Mouse (Mus musculus) heart, embryonic 11.5 days (tissue): Measurements from ENCODE around the gene Cd72. TPM values are rescaled to one million over a fixed set of nuclear protein-coding genes. Genes with fewer than 3 reads are reported as not detected.

ENCODE experiments used
- ATAC-seq: fragments of 200-750 bp; cut with Nextera tagmentation; replicated peaks from 2 replicates; pipeline ENCODE4 v1.8.0; 2017; ENCODE audit warnings: moderate library complexity; ENCODE audit not compliant: insufficient number of reproducible peaks, low FRiP score, low TSS enrichment
- H3K27ac ChIP-seq: fragments of 300-500 bp; sonication (generic); 2 replicates; pipeline ENCODE4 v1.5.1; 2014; ENCODE audit warnings: mild to moderate bottlenecking, low read depth, low read length
- H3K27me3 ChIP-seq: fragments of 300-500 bp; sonication (generic); 2 replicates; pipeline ENCODE4 v1.6.1; 2014; ENCODE audit warnings: mild to moderate bottlenecking, low read length, mixed read lengths; ENCODE audit not compliant: control insufficient read depth, insufficient read depth
- H3K36me3 ChIP-seq: fragments of 300-500 bp; sonication (generic); 2 replicates; pipeline ENCODE4 v1.6.1; 2014; ENCODE audit warnings: mild to moderate bottlenecking, low read length, moderate library complexity, mixed read lengths; ENCODE audit not compliant: control insufficient read depth, insufficient read depth
- H3K4me1 ChIP-seq: fragments of 300-500 bp; sonication (generic); 2 replicates; pipeline ENCODE4 v1.6.1; 2014; ENCODE audit warnings: low read length; ENCODE audit not compliant: control insufficient read depth, insufficient read depth
- H3K4me2 ChIP-seq: fragments of 300-500 bp; sonication (generic); 2 replicates; pipeline ENCODE4 v1.6.1; 2014; ENCODE audit warnings: mild to moderate bottlenecking, moderate library complexity
- H3K4me3 ChIP-seq: fragments of 300-500 bp; sonication (generic); 2 replicates; pipeline ENCODE4 v1.5.1; 2014; ENCODE audit warnings: low read depth, low read length
- H3K9ac ChIP-seq: fragments of 300-500 bp; sonication (generic); 2 replicates; pipeline ENCODE4 v1.6.1; 2014; ENCODE audit warnings: mild to moderate bottlenecking, low read depth, low read length, moderate library complexity
- H3K9me3 ChIP-seq: fragments of 300-500 bp; sonication (generic); replicated peaks from 2 replicates; pipeline ENCODE4 v1.6.1; 2016; ENCODE audit warnings: low read length; ENCODE audit not compliant: control insufficient read depth
- WGBS: fragments of 180-500 bp; shearing (Covaris S2); extraction: QIAGEN DNeasy Blood & Tissue Kit; methylation state at CpG from one replicate; pipeline ENCODE4 v1.1.7; 2014; ENCODE audit not compliant: insufficient replicate concordance; 5-methylcytosine and 5-hydroxymethylcytosine counted together
- polyA plus RNA-seq: library from polyadenylated mRNA; unstranded; fragments of >200 nt; fragmentation: Nextera tagmentation; extraction: Ambion mirVana; gene quantifications from 2 replicates; pipeline ENCODE4 v1.2.1, GENCODE M21; 2014

Cd72 gene
- polyA plus RNA-seq, 1 experiment from 2014 or later = 3.3 TPM

DNA sequence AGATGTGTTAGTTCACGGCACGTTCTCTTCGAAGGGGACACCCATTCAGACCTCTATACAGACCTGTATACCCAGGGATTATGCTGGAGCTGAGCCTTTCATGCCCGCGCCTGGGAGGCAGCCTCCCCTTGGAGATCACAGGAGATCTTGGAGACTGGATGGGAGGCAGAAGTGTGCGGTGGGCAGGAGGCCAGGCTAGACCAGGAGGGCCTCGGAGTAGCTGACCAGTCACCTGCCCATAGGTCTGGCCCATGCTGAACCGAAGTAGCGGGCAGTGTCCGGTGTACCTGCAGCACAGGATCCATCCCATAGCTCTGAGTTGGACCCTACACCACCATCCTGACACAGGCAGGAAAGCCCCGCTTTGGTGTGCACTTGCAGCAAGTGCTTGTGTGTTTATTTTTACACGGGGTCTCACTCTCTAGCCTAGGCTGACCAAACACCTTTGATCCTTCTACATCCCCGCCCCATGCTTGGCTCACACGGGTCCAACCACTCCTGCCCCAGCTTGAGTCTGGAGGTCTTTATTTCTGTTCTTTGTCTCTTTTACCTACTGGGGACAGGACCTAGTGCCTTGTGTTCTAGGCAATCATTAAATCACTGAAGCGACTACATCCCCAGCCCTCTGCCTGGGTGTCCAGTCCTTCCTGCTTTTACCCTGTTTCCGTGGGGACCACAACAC, 26.1 kb downstream of the Cd72 start:
- peak overlapping the region; percentile 52 for H3K4me2 ChIP-seq
- H3K9ac ChIP-seq = peak overlapping the region; percentile 39; the same call in 1 of the 2 replicates
- 0 out of 2 replicates have a peak, but pooled peaks have one; percentile 6 for ATAC-seq
- no peak overlapping the region for H3K27ac ChIP-seq
- peaks cover 15% of the 10 kb centered on the region for H3K4me1 ChIP-seq
- WGBS = 26% methylated on average over 16 of the region's 16 CpGs
- no peaks in the 10 kb centered on the region for H3K9me3 ChIP-seq
- peaks cover 59% of the 10 kb centered on the region for H3K27me3 ChIP-seq
- peaks cover 11% of the 10 kb centered on the region for H3K36me3 ChIP-seq
- no peak overlapping the region for H3K4me3 ChIP-seq

DNA sequence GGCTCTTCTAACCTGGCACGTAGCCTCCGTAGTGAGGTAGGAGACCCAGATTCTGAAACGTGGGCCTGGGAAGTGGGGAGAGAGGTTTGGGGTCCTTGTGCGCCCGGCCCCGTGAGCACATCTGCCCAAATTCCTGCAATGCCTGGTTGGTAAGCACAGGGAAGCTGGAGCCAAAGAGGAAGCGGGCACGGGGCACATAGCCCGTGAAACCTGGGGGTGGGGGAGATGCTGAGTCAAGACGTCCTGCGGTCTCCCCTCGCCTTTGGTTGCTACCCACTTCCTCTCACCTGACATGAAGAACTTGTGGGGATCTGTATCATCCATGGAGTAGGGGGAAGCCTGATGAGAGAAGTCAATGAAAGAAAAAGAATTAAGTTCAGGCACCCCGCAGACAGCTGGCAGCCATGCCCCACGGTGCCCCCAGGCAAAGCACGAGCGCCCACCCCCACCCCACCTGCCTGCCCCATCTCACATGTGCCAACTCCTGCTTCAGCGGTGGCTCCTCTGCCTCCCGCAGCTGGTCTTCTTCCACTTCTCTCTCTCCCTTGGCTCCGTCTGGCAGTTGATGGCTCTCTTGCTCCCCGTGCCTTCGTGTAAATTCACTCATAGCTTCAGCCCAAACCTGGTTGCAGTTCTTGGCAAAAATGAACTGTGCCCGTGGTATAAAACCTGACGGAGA, 26.8 kb downstream of the Cd72 start:
- Histone ChIP-seq H3K4me1 (peaks cover 15% of the 10 kb centered on the region), H3K9me3 (no peaks in the 10 kb centered on the region), H3K27me3 (peaks cover 62% of the 10 kb centered on the region), H3K9ac (0 out of 2 replicates have a peak overlapping the region, but pooled peaks have one; percentile 22), H3K4me2 (no peak overlapping the region; the same call in 1 of the 2 replicates), H3K4me3 (no peak overlapping the region), H3K27ac (no peak overlapping the region), H3K36me3 (peaks cover 15% of the 10 kb centered on the region)
- no peak for ATAC-seq
- WGBS = 20% methylated on average over 23 of the region's 23 CpGs

DNA sequence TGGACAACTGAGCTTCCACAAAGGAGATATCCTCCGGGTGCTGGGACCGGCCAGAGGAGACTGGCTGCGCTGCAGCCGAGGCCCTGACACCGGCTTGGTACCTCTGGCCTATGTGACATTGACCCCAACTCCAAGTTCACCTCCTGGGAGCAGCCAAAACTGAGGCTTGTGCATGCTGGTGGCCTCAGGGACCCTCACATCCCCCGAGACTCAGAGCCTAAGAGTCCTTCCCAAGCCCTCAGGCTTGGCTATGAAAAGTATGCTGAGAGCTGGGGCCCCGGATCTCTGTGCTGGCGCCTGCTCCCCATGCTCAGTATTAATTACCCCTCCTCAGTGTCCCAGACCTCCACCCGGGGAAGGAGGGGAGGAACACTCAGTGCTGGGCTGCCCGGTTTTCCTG, 27.9 kb downstream of the Cd72 start:
- Histone ChIP-seq H3K4me2 (no peak overlapping the region), H3K4me1 (peaks cover 15% of the 10 kb centered on the region), H3K9me3 (no peaks in the 10 kb centered on the region), H3K27me3 (peaks cover 65% of the 10 kb centered on the region), H3K4me3 (no peak overlapping the region), H3K27ac (no peak overlapping the region), H3K9ac (no peak overlapping the region), H3K36me3 (peaks cover 17% of the 10 kb centered on the region)
- no peak for ATAC-seq
- WGBS = 55% methylated on average over 10 of the region's 10 CpGs

DNA sequence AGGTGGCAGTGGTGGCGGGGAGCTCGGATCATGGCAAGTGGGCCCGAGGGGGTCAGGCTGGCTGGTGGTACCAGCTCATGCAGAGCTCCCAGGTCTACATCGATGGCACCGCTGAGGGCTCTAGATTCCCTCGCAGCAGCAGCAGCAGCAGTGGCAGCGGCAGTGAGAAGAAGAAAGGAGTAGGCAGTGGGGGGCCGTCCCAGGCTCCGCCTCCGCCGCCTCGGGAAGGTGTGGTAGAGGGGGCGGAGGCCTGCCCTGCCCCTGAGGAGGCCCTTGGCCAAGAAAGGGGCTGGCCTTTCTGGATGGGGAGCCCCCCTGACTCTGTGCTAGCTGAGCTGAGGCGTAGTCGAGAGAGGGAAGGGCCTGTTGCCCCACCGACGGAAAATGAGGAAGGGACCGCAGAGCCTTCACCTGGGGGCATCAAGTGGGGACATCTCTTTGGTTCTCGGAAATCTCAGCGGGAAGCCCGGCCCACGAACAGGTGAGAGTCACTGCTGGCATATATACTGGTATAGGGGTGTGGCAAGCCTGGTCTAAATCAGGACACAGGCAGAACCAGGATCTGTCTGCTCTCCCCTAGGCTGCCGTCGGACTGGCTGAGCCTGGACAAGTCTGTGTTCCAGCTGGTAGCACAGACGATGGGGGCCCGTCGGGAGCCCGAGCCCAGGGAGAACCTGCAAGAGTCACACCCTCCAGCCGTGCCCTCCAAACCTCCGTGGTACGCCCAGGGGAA, 28.6 kb downstream of the Cd72 start:
- Histone ChIP-seq H3K4me1 (peaks cover 15% of the 10 kb centered on the region), H3K36me3 (peaks cover 17% of the 10 kb centered on the region), H3K27ac (no peak overlapping the region), H3K9ac (no peak overlapping the region; the same call in 1 of the 2 replicates), H3K9me3 (no peaks in the 10 kb centered on the region), H3K4me3 (0 out of 2 replicates have a peak overlapping the region, but pooled peaks have one; percentile 17), H3K27me3 (peaks cover 65% of the 10 kb centered on the region), H3K4me2 (peak overlapping the region; percentile 36)
- ATAC-seq = no peak
- 27% methylated on average over 31 of the region's 31 CpGs for WGBS

DNA sequence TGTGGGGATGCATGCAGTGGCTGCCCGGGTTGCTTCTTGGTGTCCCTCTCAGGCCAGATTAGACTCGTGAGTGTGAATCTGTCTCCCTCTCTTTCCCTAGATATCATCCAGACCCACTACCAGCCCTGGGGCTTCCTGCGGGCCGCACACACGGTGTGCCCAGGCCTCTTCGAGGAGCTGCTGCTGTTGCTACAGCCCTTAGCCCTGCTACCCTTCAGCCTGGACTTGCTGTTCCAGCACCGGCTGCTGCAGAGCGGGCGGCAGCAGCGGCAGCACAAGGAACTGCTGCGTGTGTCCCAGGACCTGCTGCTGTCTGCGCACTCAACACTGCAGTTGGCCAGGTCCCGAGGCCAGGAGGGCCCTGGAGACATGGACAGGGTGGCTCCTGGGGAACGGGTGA, 29.2 kb downstream of the Cd72 start:
- H3K4me1 ChIP-seq = peaks cover 15% of the 10 kb centered on the region
- 0 out of 2 replicates have a peak overlapping the region, but pooled peaks have one; percentile 17 for H3K4me3 ChIP-seq
- H3K27me3 ChIP-seq = peaks cover 65% of the 10 kb centered on the region
- peaks cover 17% of the 10 kb centered on the region for H3K36me3 ChIP-seq
- H3K9me3 ChIP-seq = no peaks in the 10 kb centered on the region
- H3K27ac ChIP-seq = no peak overlapping the region
- no peak overlapping the region; the same call in 1 of the 2 replicates for H3K9ac ChIP-seq
- ATAC-seq = no peak
- 25% methylated on average over 14 of the region's 14 CpGs for WGBS
- peak overlapping the region; percentile 36 for H3K4me2 ChIP-seq

DNA sequence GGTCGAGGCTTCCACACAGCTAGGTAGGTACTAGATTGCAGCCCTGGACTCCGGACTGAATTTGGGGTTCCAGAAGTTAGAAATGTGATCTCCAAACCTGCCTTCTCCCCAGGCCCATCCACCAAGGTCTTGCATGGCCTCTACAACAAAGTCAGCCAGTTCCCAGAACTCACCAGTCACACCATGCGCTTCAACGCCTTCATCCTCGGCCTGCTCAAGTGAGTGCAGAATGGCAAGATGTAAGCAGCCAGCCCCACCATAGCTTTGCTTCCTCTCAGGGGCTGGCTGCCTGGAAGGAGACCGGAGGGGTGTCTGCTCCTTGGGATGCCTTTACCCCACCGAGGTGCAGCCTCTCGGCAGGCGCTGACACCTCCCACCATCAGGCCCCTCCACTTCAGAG, 30.4 kb downstream of the Cd72 start:
- peaks cover 15% of the 10 kb centered on the region for H3K4me1 ChIP-seq
- H3K36me3 ChIP-seq = peaks cover 17% of the 10 kb centered on the region
- H3K27me3 ChIP-seq = peaks cover 59% of the 10 kb centered on the region
- no peaks in the 10 kb centered on the region for H3K9me3 ChIP-seq
- no peak overlapping the region for H3K27ac ChIP-seq
- H3K4me3 ChIP-seq = no peak overlapping the region
- H3K9ac ChIP-seq = no peak overlapping the region
- H3K4me2 ChIP-seq = no peak overlapping the region
- WGBS = 81% methylated on average over 9 of the region's 9 CpGs
- ATAC-seq = no peak

DNA sequence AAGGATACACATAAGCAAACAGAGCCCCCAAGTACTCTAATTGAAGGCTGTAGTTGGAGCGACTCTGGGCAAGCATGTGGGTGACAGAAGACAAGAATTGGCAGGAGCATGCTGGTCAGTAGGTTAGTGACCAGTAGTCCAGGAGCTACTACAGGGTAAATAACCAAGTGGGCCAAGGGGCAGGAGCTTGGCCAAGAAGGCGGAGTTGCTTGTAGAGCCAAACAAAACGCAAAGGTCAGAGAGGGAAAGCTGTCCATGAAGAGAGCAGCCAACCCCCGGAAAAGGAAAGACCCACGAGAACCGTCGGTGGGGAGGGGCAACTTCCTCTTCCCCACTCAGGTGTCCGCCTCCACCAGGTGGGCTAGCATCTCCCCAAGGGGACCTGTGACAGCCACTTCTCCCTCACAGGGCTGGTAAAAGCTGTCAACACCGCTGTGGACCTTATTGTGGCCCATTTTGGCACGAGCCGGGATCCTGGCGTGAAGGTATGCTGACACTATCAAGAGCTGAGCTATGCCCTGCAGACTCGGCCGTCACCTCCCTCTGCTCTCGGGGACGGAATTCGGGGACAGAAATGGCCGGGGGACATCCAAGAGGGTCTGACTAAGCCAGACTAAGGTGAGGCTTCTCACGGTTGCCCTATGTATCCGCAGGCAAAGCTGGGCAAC, 31.0 kb downstream of the Cd72 start:
- ATAC-seq = no peak
- Histone ChIP-seq H3K4me3 (no peak overlapping the region), H3K27ac (no peak overlapping the region), H3K9ac (no peak overlapping the region), H3K36me3 (peaks cover 17% of the 10 kb centered on the region), H3K9me3 (no peaks in the 10 kb centered on the region), H3K4me1 (peaks cover 12% of the 10 kb centered on the region), H3K27me3 (peaks cover 55% of the 10 kb centered on the region), H3K4me2 (no peak overlapping the region)
- 87% methylated on average over 20 of the region's 20 CpGs for WGBS

DNA sequence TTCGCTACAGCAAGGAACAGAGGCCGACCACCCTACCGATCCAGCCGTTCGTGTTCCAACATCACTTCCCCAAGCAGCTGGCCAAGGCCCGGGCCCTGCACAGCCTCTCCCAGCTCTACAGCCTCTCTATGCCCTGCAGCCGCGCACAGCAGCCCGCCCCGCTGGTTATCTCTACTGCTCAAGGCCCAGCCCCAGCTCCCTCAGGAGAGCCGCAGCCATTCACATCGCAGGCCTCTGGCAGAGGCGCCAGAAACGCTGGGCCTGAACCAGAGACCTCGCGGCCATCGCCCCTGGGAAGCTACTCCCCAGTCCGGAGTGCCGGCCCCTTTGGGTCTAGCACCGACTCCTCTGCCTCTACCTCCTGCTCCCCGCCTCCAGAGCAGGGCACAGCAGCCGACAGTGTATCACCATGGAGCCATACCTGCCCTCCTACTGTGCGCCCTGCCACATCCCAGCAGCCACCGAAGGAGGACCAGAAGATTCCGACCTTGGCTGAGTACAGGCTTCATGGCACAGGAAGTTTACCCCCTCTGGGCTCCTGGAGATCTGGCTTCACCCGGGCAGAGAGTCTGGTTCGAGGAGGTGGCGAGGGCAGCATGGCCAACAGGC, 32.7 kb downstream of the Cd72 start:
- peaks cover 40% of the 10 kb centered on the region for H3K27me3 ChIP-seq
- H3K9ac ChIP-seq = no peak overlapping the region
- H3K4me1 ChIP-seq = peaks cover 21% of the 10 kb centered on the region
- H3K9me3 ChIP-seq = no peaks in the 10 kb centered on the region
- WGBS = 61% methylated on average over 28 of the region's 28 CpGs
- no peak overlapping the region for H3K4me3 ChIP-seq
- no peak overlapping the region for H3K27ac ChIP-seq
- H3K36me3 ChIP-seq = peaks cover 18% of the 10 kb centered on the region
- H3K4me2 ChIP-seq = no peak overlapping the region
- ATAC-seq = no peak
